Mouse (Mus musculus): Measurements from ENCODE around the gene Fmnl1.
A peak's percentile ranks its signal among the peaks of the same experiment; 100 is the strongest.

Gene Fmnl1

GRCm38 (mm10) chr11:103161449-103161848, 9.5 kb upstream of the Fmnl1 start:
- DNase-seq = no peak

GRCm38 (mm10) chr11:103162132-103162531, 8.8 kb upstream of the Fmnl1 start:
- DNase-seq = no peak

- peak in 1 of 2 experiments; percentile 50 for DNase-seq
Measured at GRCm38 (mm10) chr11:103164391-103164790, 6.5 kb upstream of the Fmnl1 start.

- DNase-seq = peak; percentile 74 to 75
Measured at GRCm38 (mm10) chr11:103168690-103169390, 2.1 kb upstream of the Fmnl1 start.

- no peak for DNase-seq
Measured at GRCm38 (mm10) chr11:103169664-103170063, 1.2 kb upstream of the Fmnl1 start.

GRCm38 (mm10) chr11:103170111-103170493, 805 bp upstream of the Fmnl1 start:
- DNase-seq = no peak

GRCm38 (mm10) chr11:103171286-103171620, 346 bp downstream of the Fmnl1 start:
- DNase-seq = no peak

GRCm38 (mm10) chr11:103171703-103172391, 940 bp downstream of the Fmnl1 start:
- DNase-seq = no peak

GRCm38 (mm10) chr11:103172392-103173040, 1.6 kb downstream of the Fmnl1 start:
- DNase-seq = no peak

GRCm38 (mm10) chr11:103173041-103173770, 2.3 kb downstream of the Fmnl1 start:
- no peak for DNase-seq

GRCm38 (mm10) chr11:103173771-103174344, 3.0 kb downstream of the Fmnl1 start:
- no peak for DNase-seq

- DNase-seq = no peak
Measured at GRCm38 (mm10) chr11:103174411-103174832, 3.5 kb downstream of the Fmnl1 start.

- peak; percentile 77 to 82 for DNase-seq
Measured at GRCm38 (mm10) chr11:103174891-103175391, 4.0 kb downstream of the Fmnl1 start.

GRCm38 (mm10) chr11:103175688-103176442, 5.0 kb downstream of the Fmnl1 start:
- DNase-seq = no peak

GRCm38 (mm10) chr11:103176510-103176909, 5.6 kb downstream of the Fmnl1 start:
- no peak for DNase-seq

GRCm38 (mm10) chr11:103177216-103177615, 6.3 kb downstream of the Fmnl1 start:
- DNase-seq = no peak

GRCm38 (mm10) chr11:103177815-103178485, 7.0 kb downstream of the Fmnl1 start:
- DNase-seq = peak; percentile 62 to 64

GRCm38 (mm10) chr11:103178748-103179147, 7.8 kb downstream of the Fmnl1 start:
- no peak for DNase-seq

- no peak for DNase-seq
Measured at GRCm38 (mm10) chr11:103180426-103180825, 9.5 kb downstream of the Fmnl1 start.

- no peak for DNase-seq
Measured at GRCm38 (mm10) chr11:103181349-103181748, 10.4 kb downstream of the Fmnl1 start.

- DNase-seq = no peak
Measured at GRCm38 (mm10) chr11:103181911-103182310, 11.0 kb downstream of the Fmnl1 start.
